Mouse (Mus musculus): Measurements from ENCODE around the gene Ccdc182. TPM values are rescaled to one million over a fixed set of nuclear protein-coding genes. Genes with fewer than 3 reads are reported as not detected.

Gene Ccdc182
- total RNA-seq (2023): not detected in 2 replicates

GRCm38 (mm10) chr11:88293631-88294393 is at the start of gene Ccdc182:
Ccdc182 (plus strand) TSS chr11:88294058.

Other genes starting within 250 kb of the Ccdc182 start
- gene Srsf1, start 246.7 kb upstream of the Ccdc182 start, total RNA-seq (2023): 165 and 167 TPM in 2 replicates
- gene Vezf1, start 225.8 kb upstream of the Ccdc182 start, total RNA-seq (2023): 40.5 and 42.2 TPM in 2 replicates
- 7.9 and 8.8 TPM in 2 replicates for gene Cuedc1, start 196.0 kb upstream of the Ccdc182 start, total RNA-seq (2023)
- gene Mrps23, start 89.7 kb upstream of the Ccdc182 start, total RNA-seq (2023): 34.6 and 41.7 TPM in 2 replicates

Measured in neutrophil, adult 65 days (primary cell).